Mouse (Mus musculus) cerebellum, adult 11-12 months (tissue): ENCODE results near the gene Pcgf3.

Source experiments
- DNase-seq: peaks from one replicate; pipeline ENCODE4 v3.0.0; 2022

Pcgf3 gene

DNA sequence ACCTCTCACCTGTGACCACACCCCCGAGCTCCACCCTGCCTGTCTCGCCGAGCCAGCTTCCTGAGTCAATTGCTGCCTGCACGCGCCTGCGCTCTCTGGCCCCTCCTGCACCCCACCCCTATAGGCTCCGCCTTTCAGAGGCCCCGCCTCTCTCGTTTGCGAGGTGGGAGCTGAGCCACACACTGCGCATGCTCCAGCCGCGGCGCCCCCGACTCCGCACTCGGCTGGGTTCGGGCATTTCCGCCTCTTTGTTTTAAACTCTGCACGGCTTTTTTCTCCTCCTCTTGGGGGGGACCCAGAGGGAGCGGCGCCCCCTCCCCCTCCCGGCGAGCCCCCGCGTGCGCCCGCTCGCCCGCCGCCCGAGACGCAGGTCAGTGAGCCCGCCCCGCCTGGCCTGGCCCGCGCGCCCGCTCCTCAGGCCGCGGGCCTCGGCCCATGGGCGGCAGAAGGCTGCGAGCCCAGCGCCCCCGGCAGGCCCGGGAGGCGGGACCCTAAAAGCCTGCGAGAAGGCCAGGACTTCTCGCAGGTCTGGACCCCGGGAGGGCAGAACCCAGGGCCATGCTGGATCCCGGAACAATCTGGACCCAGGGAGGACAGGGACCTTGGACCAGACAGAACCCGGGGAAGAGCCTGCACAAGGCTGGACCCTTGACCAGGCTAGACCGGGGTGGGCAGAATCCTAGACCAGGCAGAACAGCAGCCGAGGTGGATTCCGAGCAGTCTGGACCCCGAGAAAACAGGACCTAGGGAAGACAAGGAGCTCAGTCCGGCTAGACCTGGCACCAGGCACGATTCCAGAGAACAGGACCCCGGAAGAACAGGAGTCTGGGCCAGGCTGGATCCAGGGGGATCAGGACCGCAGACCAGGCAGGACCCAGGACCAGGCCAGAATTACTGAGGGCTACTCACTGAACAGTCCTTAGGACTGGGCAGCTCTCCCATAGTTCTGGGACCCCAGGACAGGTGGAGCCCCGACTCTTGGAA, at the start of gene Pcgf3:
Gene Pcgf3, plus strand, starts transcription at position 151 of the 984 bp plus-strand sequence.
- DNase-seq: peak; percentile 99

DNA sequence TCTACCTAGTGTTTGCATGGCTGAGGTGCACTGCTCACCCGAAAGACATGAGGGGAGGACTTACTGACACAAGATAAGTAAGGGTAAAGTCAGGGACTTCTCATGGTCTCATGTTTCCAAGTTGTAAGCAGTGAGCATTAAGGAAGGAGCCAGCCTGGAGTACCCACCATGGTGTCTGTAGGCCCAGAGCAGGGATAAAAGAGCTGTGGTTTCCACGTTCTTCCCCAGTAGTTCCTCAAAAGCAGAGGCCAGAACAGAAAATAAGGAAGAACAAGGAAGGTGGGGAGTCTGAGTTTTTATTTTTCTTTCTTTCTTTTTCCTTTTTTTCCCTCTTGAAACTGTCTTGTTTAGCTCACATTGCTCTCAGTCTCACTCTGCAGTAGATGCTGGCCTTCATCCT, 46.3 kb upstream of the Pcgf3 start:
- no peak for DNase-seq

DNA sequence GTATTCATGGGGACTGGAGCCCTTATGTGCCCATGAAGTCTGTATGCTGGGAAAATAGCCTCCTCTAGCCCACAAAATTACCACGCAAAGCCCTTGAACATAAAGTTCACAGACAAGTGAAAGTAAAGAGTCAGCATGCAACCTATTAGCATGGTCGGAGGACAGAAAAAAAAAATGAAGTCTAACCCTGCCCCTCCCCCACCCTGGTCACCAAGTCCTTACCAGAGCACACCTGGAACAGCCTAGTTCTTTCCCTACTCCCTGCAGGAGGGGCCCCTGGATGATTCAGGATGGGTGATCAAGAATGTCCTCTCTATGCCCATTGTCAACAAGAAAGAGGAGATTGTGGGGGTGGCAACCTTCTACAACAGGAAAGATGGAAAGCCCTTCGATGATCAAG, 38.3 kb upstream of the Pcgf3 start:
- no peak for DNase-seq

DNA sequence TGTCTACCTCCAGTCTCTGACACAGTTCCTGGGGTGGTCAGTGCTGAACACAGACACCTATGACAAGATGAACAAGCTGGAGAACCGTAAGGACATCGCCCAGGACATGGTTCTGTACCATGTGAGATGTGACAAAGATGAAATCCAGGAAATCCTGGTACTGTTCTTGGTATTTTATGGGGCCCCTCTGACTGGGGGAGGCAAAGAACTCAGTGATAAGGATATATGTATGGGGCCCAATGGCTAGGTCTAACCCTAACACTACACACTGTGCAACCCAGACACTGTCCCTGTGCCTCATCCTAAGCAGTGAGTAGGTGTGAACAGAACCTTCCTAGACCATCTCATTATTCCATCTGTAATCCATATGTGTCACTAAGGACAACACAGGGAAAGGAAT, 37.6 kb upstream of the Pcgf3 start:
- DNase-seq: no peak

DNA sequence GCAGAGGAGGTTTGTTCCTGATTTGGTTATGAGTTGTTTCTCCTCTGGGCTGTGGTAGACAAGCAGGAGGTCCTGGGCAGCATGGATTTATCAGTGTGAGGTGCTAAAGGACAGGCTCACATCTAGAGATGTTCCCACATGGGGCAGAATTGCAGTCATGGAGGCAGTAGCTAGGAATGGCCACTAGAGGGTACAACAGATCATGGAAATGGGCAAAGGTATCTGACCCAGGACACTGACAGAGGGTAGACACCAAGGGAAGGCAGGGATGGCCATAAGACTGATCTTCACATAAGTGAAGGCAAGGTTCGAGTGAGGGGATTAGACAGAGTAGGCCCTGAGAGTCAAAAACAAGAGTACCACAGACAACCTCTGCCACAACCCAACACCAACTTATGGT, 33.8 kb upstream of the Pcgf3 start:
- DNase-seq: peak; percentile 42

DNA sequence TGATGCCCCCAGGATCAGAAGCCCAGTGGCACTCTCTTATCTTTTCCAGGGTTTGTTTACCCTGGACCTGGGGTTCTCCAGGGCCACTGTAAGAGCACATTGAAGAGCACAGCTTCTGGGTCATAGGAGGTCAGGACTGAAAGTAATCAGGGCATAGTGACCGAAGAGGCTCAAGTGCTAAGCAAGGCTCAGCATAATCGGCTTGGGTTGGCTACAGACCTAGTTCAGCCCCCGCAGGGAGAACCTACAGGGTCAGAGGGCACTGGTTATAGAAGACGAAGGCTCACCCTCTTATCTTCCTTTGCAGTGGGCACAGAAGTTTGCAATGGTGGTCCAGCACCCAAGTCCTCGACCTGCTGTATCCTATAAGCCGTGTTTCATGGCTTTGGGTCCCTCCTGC, 29.8 kb upstream of the Pcgf3 start:
- no peak for DNase-seq

DNA sequence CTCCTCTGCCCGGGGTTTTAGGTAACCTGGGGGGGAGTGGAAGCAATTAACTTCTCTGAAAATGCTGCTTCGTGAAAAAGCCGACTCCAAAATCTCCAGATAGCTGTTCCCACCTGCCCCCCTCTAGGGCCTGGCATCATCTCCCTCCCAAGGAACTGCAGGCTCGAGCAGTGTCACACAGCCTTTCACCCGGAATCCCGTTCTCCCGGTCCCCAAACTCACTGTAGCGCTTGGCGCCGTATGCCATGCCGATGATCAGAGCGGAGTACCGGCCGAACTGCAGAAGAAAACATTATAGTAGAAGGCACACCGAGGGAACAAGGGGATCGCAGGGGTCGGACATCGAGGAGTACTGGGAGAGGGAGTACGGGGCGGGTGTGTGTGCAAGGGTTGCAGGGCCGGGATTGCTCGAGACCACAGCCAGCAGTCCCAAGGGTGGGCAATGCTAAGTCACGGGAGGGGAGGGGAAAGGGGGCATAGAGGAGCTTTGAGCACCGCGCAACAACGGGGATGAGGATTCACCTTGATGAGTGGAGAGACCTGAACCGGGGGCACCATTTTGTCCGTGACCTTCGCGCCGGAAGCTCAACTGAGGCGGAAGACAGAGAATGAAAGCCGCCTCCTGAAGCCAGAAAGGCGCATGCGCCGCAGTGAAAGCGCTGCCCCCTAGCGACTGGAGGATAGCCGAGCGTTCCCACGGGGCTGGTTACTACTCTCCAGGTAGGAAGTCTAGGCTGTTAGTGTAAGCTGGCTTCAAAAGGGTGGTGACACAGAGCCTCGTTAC, 27.0 kb upstream of the Pcgf3 start, which contains the start of gene Atp5k:
Gene Atp5k, minus strand, starts transcription at position 645 of the 784 bp plus-strand sequence.
- peak; percentile 94 for DNase-seq

DNA sequence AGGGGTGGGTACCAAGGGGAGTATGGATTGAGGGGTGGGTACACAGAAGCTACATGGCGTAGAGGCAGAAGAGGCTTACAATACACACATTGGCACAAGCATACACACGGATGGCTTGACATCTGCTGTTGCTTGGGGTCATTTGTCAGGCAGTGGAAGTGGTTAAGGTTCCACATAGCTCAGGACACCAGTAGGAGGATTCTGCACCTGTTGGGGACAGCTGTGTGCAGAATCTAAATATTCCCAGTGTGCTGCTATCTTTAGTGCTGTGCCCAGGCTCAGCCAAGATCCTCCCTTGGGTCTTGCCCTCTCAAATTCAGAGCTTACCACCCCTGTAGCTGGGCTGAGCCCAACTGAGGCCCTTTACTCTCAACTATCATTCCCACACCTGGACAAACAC, 24.9 kb upstream of the Pcgf3 start:
- DNase-seq: no peak

DNA sequence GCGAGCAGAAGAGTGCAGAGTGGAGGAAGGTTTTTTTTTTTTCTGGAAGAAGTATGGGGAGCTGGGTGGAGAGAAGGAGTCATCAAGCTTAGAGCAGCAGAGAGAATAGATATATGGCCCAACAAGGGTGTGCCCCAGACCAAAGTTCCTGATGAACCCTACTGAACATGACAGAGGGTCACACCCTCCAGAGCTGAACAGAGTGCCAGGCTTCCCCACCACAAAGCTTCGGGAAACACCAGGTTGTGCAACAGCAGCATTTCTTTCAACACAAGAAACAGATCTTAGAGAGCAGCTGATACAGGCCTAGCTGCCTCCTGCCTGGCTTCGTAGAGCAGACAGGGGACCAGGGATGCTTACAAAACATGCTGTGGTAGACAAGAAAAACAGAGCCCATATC, 14.1 kb upstream of the Pcgf3 start:
- DNase-seq: no peak

DNA sequence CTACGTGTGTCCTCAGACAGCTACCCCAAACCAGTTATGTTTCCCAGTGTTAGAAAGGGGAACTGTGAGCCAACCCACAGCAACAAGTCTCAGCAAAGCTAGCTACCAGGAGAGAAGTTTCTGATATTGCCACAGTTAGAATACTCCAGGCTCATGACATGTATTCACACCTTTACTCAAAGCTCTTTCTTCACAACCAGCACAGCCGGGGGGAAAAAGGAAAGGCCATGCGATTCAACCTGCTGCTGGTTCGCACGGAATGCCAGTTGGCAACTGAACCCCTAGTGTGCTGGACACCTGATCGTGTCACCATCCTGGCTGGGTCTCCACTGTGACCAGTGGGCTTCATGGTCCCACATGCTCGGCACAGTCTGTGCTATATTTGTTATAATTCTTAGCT, 13.2 kb upstream of the Pcgf3 start:
- no peak for DNase-seq

DNA sequence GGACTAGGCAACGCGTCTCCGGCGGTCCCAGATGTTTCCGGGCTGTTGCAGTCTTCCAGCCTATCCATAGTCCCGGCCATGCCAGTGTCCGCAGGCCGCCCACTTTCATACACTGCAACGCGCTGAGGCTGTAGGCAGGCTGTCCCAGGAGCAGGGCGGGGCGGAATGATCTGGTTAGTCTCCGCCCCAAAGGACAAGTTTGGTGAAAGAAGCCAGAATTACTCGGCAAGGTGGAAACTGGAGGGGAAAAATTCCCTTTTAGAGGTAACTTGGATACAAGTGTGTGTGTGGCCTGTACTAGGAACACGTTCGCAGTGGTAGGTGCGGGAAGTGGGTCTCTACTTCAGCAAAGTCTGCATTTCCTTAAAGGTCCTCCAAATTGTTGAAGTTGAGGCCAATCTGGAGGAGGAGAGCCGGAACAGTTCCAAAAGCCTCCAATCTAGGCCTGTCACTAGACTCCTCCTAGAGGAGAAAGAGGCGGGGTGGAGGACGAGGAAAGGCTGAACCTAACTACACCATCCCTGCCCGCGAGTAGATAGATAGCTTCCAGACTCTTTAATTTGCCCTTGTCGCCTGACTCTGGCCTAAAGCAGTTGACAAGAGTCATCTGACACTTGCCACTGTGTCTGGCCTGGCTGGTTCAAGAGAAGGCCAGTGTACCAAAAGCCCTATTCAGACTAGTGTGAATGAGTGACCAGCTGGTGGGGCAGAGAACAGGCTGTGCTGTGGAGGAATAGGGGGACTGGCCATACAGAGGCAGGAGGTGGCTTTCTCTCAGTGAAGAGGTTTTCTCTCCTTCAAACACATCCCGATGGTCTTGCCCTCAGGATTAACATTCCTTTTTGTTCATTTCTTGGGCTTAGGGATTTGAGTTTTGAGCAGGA, 12.0 kb upstream of the Pcgf3 start, which contains the start of gene Mfsd7a:
Gene Mfsd7a, minus strand, starts transcription at position 107 of the 884 bp plus-strand sequence.
- DNase-seq: no peak

DNA sequence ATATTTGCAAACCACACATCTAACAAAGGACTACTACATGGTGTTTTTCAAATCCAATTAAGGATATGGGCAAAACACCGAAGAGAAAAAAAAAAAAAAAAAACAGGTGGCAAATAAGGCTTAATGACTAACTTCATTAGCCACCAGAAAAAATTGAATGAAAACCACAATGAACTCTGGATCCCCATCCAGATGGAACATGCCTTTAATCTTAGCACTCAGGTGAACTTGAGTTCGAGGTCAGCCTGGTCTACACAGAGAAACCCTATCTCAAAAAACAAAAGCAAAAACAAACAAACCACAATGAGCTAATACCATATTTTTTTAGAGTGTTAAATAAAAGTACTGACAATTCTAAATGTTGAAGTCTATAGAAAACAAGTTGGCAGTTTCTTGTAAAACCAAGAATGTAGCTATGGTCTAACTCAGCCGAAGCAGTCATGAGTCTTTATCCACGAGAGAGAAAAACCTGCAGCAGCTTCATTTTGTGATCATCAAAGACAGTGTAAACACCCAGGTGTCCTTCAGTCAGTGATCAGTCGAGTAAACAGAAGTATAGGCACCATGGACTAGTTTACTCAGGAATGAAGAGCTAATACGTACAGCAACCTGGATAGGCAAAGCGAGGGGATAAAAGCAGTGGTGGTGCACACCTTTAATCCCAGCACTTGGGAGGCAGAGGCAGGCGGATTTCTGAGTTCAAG, 10.0 kb upstream of the Pcgf3 start:
- no peak for DNase-seq

DNA sequence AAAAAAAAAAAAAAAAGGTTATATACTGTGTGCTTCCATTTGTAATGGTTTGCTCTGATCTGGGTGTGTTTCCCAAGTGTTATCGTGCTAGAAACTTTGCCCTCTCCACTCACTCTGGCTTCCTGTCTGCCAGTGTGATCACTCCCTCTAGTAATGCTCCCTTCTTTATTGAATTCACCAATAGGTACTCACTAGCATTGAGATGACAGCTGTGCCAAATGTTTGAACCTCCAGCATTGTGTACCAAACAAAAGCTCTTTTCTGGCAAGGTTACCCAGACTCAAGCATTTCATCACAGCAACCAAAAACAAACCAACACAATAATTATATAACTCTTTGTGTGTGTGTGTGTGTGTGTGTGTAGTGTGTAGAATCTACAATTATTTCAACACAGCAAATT, 9.4 kb upstream of the Pcgf3 start:
- no peak for DNase-seq

DNA sequence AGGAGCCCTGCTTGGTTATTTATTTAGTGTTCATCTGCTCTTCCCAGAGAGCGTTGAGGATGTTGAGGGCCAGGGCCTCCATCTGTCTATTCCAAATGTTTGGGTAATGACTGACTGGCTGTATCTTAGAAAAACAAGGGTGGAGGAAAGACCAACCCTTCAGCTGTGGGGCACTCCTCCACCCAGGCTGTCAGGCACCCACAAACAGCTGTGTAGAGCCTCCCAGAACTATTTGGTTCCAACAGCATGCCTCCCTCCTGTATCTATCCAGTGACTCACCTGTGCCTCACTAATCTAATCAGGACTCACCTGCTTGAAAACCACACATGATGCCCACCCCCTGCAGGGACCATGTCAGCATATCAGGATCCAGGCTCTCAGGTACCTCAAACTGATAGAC, 8.6 kb upstream of the Pcgf3 start:
- no peak for DNase-seq

DNA sequence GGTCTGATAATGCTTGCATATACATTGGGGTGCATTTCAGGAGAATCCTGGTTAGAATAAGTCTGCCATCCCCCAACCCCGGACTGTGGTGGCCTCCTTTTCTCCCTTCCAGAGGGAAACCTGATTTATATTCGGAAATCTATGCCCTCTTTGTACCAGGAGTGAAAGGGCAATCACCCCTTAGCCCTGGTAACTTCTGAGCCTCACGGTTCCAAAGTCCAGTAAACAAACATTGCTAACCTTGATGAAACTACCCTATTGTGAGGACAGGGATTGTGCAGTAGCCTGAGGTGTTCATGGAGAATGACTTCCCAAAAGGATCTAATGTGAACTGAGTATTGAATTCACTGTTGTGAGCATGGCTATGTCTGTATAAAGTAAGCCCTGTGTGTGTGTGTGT, 6.9 kb upstream of the Pcgf3 start:
- DNase-seq: no peak

DNA sequence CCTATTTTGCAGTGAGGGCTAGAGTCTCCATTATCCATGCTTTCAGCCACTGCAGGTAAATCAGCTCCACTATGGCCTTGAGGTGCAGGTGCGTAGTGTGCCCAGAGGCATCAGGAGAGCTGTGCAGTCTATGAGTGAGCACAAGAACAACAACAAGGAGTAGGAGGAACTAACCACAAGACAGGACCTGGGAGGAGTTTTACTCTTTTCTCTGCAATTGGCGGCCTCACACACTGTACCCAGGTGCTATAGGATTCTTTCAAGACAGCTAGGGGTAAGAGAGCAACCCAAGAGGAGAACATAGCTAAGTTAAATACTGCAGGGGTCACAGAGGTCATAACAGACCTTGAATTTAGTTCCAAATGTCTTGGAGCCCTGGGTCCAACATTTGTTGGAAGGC, 2.3 kb upstream of the Pcgf3 start:
- DNase-seq: no peak

DNA sequence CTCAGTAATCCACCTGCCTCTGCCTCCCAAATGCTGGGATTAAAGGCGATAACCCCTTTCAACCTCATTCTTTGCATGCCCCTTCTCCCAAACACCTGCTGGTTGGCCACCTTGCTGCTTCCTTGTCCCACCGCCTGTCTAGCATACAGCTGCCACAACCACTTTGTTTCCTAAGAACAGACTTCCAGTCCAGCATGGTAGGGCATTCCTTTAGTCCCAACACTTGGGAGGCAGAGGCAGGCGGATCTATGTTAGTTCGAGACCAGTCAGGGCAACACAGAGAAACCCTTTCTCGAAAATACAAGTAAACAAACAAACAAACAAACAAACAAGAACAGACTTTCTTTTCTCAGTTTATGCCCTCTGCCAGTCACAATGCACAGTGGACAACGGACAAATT, 571 bp upstream of the Pcgf3 start:
- DNase-seq: peak; percentile 26

DNA sequence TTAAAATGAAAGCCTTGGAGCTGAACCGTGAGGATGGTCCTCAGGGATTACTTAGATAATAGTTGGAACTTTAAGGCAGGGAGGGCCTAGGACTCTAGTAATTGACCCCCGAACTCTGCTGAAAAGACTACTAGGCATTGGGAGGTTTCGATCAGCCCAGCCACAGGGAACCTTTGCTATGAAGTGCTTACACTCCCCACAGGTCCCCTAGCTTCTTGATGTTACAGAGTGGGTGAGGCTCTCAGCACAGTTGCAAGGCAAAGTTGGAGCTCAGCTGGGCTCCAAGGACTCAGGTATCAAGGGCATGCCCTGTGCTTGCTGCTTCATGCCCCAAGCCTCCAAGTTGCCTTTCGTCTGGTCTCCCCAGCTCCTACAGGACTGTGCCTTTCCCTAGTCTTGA, 1.4 kb downstream of the Pcgf3 start:
- DNase-seq: no peak

DNA sequence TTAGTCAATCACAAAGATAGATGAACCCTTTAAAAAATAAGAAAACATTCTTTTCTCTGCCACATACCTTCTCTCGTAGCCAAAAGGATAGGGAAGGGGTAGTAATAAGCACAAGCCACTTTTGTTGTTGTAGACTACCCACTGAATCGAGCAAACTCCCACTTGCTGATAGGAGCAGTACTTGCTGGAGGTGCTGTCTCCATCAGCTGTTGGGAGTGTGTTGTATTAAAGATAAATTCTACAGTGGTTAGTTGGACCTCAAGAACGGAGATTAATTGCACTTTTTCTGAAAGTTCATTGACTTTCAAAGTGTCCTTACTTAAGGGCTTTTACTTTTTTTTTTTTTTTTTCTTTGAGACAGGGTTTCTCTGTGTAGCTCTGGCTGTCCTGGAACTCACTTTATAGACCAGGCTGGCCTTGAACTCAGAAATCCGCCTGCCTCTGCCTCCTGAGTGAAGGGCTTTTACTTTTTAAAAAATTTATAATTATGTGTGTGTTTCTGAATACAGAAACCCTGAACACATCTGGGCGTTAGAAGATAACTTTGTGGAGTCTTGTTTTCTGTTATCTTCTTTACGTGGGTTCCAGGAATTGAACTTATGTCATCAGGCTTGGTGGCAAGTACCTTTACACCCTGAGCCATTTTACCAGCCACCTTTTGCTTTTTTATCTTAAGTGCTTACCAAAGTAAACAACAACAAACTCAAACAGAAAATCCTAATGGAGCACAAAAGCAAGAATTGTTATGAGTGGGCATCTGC, 4.3 kb downstream of the Pcgf3 start:
- no peak for DNase-seq

DNA sequence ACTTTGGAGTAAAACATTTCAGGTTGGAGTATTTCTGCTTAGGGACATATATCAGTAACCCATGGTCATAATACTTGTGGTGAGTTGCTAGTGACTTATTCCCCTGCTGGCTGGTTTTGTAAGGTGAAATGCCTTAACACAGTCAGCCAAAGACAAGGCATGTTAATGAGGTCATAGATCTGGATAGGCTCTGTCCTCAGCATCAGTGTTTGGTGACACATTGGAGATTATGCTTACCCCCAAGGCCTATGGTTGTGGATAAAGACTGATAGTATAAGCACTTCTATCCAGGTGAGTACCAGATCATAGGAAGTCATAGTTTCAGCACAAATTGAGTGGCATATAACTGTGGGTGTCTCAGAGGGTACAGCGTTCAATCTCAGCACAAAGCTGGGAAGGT, 5.6 kb downstream of the Pcgf3 start:
- no peak for DNase-seq

DNA sequence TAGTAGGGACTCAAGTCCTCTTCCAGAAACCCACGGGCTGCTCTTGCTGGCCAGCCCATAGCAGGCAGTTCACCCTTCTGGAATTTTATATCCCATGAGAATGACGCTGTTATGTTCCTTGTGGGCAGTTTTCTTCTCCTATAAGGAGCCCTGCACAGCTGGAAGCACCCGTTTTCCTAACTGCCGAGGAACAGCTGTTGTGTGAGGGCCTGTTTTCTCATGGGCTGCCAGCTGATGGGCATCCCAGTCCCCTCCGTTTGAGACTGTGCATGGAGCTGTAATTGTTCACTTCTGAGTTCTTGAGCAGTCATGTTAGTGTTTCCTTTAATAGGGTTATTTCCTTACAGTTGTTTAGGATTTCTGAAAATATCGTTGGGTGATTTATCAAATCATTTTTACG, 8.6 kb downstream of the Pcgf3 start:
- DNase-seq: no peak
